ENCODE assay signal across 9 mouse cellular contexts in genomic region chr14:78482385-78483231, GRCm38 (mm10). TPM values are rescaled to one million over a fixed set of nuclear protein-coding genes. Genes with fewer than 3 reads are reported as not detected.
DNase-seq lines count a peak whose midpoint lies in the region; ATAC-seq and TF ChIP-seq lines count a peak whose summit lies in the region.
"Had no signal": no experiment of that assay in that cellular context is flagged by ENCODE, and none has a peak within 500 bp of the region (broad histone marks: within the 10 kb centered on the region; RNA-seq: fewer than 3 reads in every experiment).

No protein-coding gene starts in this region.

- DNase-seq in gastrocnemius, adult 2 months = peak; percentile 27
- DNase-seq in gastrocnemius, postnatal 36 days = no peak
- peak; percentile 24 for DNase-seq in cerebellum, adult 9-10 months
- DNase-seq in frontal cortex, adult 2 months (ENCODE audit: extremely low spot score in 1 of 2, low spot score in 1 of 2) = peak; percentile 37 to 80
- DNase-seq in left cerebral cortex, postnatal 25 days (ENCODE audit: low spot score in 2 of 2) = peak; percentile 64 to 78
- DNase-seq in skeletal muscle tissue, adult 2 months (ENCODE audit: low read depth, low spot score) = peak; percentile 22

- no peak overlapping the region for H3K27ac ChIP-seq in gastrocnemius, adult 2 months
- H3K27ac ChIP-seq in intestine, embryonic 15.5 days = no peak overlapping the region

- H3K36me3 ChIP-seq in intestine, embryonic 15.5 days = no peaks in the 10 kb centered on the region
- H3K36me3 ChIP-seq: G1E had no signal

- 23% methylated on average over 14 of the region's 14 CpGs for WGBS in intestine, embryonic 15.5 days

- H3K9ac ChIP-seq in intestine, embryonic 15.5 days = no peak overlapping the region

- peak; percentile 83 for ATAC-seq in intestine, embryonic 15.5 days
- ATAC-seq in megakaryocyte-erythroid progenitor cell, adult 5-6 weeks (replicated peaks; ENCODE audit: low FRiP score, low TSS enrichment, poor library complexity, severe bottlenecking) = peak; percentile 99

- H3K4me3 ChIP-seq in gastrocnemius, adult 2 months = peak overlapping the region; percentile 19; the same call in 1 of the 2 replicates
- H3K4me3 ChIP-seq in intestine, embryonic 15.5 days (replicated peaks) = 0 out of 2 replicates have a peak overlapping the region, but pooled peaks have one; percentile 9

- no peaks in the 10 kb centered on the region for H3K4me1 ChIP-seq in intestine, embryonic 15.5 days (replicated peaks)

- H3K4me2 ChIP-seq in intestine, embryonic 15.5 days (replicated peaks) = peak overlapping the region; percentile 41

- intact Hi-C loops in gastrocnemius, adult 2 months (cut with DNase I) = no loop called here
- intact Hi-C loops in gastrocnemius, postnatal 36 days (cut with DNase I) = no loop called here
- intact Hi-C loops in left cerebral cortex, postnatal 25 days (cut with DNase I) = loop anchor here (5.0 to 10.0 kb wide), 3 partner anchors 190 to 1338 kb away; no protein-coding TSS in a partner anchor

- peak; percentile 58 for TF ChIP-seq CTCF in gastrocnemius, adult 2 months (IDR thresholded peaks at IDR 0.05)

- no peaks in the 10 kb centered on the region for H3K27me3 ChIP-seq in intestine, embryonic 15.5 days (replicated peaks)

- H3K9me3 ChIP-seq in intestine, embryonic 15.5 days = no peaks in the 10 kb centered on the region

RNA-seq across cellular contexts. Expression of gene Akap11, which starts 54.0 kb away (rescaled TPM):
- 10 to 100 TPM; 14.2 to 20.9 TPM for total RNA-seq in gastrocnemius, adult 2 months (2021)
- 10 to 100 TPM; 11.5 to 15.5 TPM for total RNA-seq in gastrocnemius, postnatal 36 days (2021)
- polyA plus RNA-seq in frontal cortex, adult 2 months (2012; rRNA removed) = 57.1 and 61.7 TPM in 2 replicates
- polyA plus RNA-seq in intestine, embryonic 15.5 days (2015; fragmentation: Nextera tagmentation; extraction: Ambion mirVana) = 16.4 and 17.7 TPM in 2 replicates
- 100 to 1,000 TPM; 174 to 182 TPM for total RNA-seq in left cerebral cortex, postnatal 25 days (2021)
- 26.5 and 29.7 TPM in 2 replicates for total RNA-seq in megakaryocyte-erythroid progenitor cell, adult 5-6 weeks (2014; fragmentation: Nextera tagmentation)
- total RNA-seq in megakaryocyte-erythroid progenitor cell, adult 5-6 weeks (2017) = 40.8 and 65.8 TPM in 2 replicates

Comparison
In these comparisons a context has a peak if more than half of its experiments do, and no peak if none do; other contexts are left out.
1. DNase-seq: peak in gastrocnemius, adult 2 months (single experiment), cerebellum, adult 9-10 months (single experiment), frontal cortex, adult 2 months (2 of 2), left cerebral cortex, postnatal 25 days (2 of 2) and skeletal muscle tissue, adult 2 months (single experiment); none in gastrocnemius, postnatal 36 days (0 of 2).